Mouse (Mus musculus): ENCODE results near the gene Tmigd3.

DNA sequence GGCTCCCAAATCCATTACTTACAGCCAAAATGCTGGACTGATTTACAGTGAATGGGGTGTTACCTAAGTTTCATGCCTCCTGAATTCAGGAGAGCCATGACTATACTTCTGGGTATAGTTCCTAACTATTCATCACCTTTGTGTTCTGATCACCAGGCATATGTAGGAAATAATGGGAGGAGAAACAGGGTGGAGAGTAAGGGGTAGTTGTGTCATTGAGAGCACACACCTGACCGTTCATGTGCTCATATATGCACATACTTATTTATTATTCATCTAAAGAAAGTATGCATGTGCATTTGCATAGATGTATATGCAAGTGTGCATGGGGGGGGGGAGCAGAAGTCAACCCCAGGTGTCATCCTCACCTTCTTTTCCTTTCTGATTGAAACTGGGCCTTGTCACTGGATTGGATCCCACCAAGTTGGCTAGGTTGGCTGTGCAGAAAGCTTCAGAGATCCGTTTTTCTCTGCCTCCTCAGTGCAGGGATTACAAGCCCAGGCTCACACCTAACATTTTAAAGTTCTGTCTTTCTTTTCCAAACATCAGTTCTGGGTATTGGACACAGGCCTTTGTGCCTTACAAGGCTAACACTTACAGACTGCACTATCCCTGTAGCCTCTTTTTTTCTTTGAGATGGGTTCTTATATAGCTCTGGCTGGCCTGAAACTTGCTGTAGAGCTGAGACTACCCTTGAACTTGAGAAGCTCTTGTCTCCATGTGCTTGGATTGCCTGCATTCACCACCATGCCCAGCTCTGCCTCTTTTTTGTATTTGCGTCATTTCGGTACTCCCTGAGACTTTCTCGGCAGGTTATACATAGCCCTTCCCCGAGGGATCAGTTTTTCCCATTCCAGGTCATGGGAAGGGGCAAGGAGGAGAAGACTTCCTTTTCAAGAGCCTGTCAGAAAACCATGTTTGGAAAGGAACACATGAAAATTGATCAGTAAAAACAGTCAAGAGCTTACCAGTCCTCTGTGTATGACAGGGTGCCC, 3.0 kb downstream of the Tmigd3 start:
- TF ChIP-seq CTCF (IDR thresholded peaks at IDR 0.05; ENCODE audit: low read depth) (no peak), EP300 (optimal IDR thresholded peaks at IDR 0.05) (no peak)
